Mouse (Mus musculus) left cerebral cortex, postnatal 14 days (tissue): Measurements from ENCODE around the gene Wdfy2. TPM values are rescaled to one million over a fixed set of nuclear protein-coding genes. Genes with fewer than 3 reads are reported as not detected.

Experiments used
- DNase-seq, 2 experiments: peaks; one replicate each; pipeline ENCODE4 v3.0.0; 2021 to 2022; ENCODE audit warnings: low spot score in 2 of 2, mixed read lengths in 1 of 2
- intact Hi-C: fragments of 180-260 bp; cut with DNase I; formaldehyde crosslinking; loops from one replicate; pipeline ENCODE4 v1.15.1; 2025
- microRNA-seq, 2 experiments: library from miRNA; unstranded; fragments of <30 nt; microRNA quantifications; one replicate each; pipeline ENCODE4 v1.2.0; 2022
- total RNA-seq, 2 experiments: library from RNA; stranded (reverse); gene quantifications; 2 replicates each; pipeline ENCODE4 v1.2.3; 2021

The Wdfy2 gene
- total RNA-seq, 2 experiments from 2014 or later: 10.1 to 10.9 TPM

- no peak for DNase-seq
- intact Hi-C loops: no loop called here
Measured at GRCm38 (mm10) chr14:62979815-62980214, 142.3 kb downstream of the Wdfy2 start.

GRCm38 (mm10) chr14:62984410-62984809, 146.9 kb downstream of the Wdfy2 start, which contains the start of gene Defb48:
Defb48 (minus strand) TSS chr14:62984510.
- no peak for DNase-seq
- intact Hi-C loops: no loop called here

GRCm38 (mm10) chr14:62991271-62991670, 153.8 kb downstream of the Wdfy2 start:
- no peak for DNase-seq
- intact Hi-C loops: no loop called here

- DNase-seq: no peak
- intact Hi-C loops: no loop called here
Measured at GRCm38 (mm10) chr14:62991849-62992510, 154.5 kb downstream of the Wdfy2 start.

GRCm38 (mm10) chr14:62997777-62998176, 160.3 kb downstream of the Wdfy2 start, which contains the start of gene Defb47:
Defb47 (plus strand) TSS chr14:62998077.
- intact Hi-C loops: no loop called here
- no peak for DNase-seq

- intact Hi-C loops: no loop called here
- DNase-seq: no peak
Measured at GRCm38 (mm10) chr14:62998977-62999376, 161.5 kb downstream of the Wdfy2 start.

- DNase-seq: no peak
- intact Hi-C loops: no loop called here
Measured at GRCm38 (mm10) chr14:63002588-63002987, 165.1 kb downstream of the Wdfy2 start.

Small RNA genes lying within 50 kb of the gene (microRNA-seq; reads per million reads assigned to microRNA genes)
- gene Mir6541 (0 reads per million in 2 experiments), gene Mir8098 (0.53 to 1.3 reads per million in 2 experiments)

Other genes starting within 250 kb of the Wdfy2 start
- not detected for gene Serpine3, start 174.0 kb upstream of the Wdfy2 start, total RNA-seq
- 10 to 100 TPM; 32.6 to 43.4 TPM for gene Ints6, start 76.5 kb upstream of the Wdfy2 start, total RNA-seq
- gene Defb48, start 146.8 kb downstream of the Wdfy2 start, total RNA-seq: not detected
- gene Defb47, start 160.4 kb downstream of the Wdfy2 start, total RNA-seq: not detected
- not detected for gene Defb43, start 174.1 kb downstream of the Wdfy2 start, total RNA-seq
- not detected for gene Defb42, start 209.3 kb downstream of the Wdfy2 start, total RNA-seq
- not detected for gene Defb30, start 212.3 kb downstream of the Wdfy2 start, total RNA-seq